ENCODE assay signal across 35 mouse cellular contexts in the genomic region with DNA sequence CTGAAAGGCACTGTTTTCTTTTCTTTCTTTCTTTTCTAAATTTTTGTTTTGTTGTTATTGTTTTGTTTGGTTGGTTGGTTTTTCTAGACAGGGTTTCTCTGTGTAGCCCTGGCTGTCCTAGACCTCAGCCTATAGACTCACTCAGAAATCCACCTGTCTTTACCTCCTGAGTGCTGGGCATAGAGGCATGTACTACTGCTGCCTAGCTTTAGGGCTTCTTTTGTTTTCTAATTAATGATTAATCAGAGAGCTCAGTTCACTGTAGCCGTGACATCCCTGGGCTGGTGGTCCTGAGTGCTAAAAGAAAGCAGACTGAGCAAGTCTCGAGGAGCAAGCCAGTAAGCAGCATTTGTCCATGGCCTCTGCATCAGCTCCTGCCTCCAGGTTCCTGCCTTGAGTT. TPM values are rescaled to one million over a fixed set of nuclear protein-coding genes. Genes with fewer than 3 reads are reported as not detected.
"Had no signal": no experiment of that assay in that cellular context is flagged by ENCODE, and none has a peak within 500 bp of the region (broad histone marks: within the 10 kb centered on the region; RNA-seq: fewer than 3 reads in every experiment).

No protein-coding gene starts in this region.

- H3K4me2 ChIP-seq: embryonic facial prominence, embryonic 12.5 days; embryonic facial prominence, embryonic 13.5 days; embryonic facial prominence, embryonic 15.5 days; forebrain, embryonic 12.5 days; forebrain, embryonic 13.5 days; forebrain, embryonic 15.5 days had no signal

- H3K4me1 ChIP-seq: embryonic facial prominence, embryonic 15.5 days; forebrain, embryonic 10.5 days; forebrain, embryonic 12.5 days; forebrain, embryonic 13.5 days; forebrain, embryonic 15.5 days had no signal

- ATAC-seq: forebrain, embryonic 13.5 days; forebrain, embryonic 14.5 days; forebrain, embryonic 15.5 days; forebrain, embryonic 16.5 days; forebrain, postnatal 0 days had no signal

- H3K4me3 ChIP-seq: embryonic facial prominence, embryonic 10.5 days; embryonic facial prominence, embryonic 12.5 days; embryonic facial prominence, embryonic 13.5 days; embryonic facial prominence, embryonic 15.5 days; erythroblast, embryonic 14.5 days; forebrain, embryonic 10.5 days; forebrain, embryonic 12.5 days; forebrain, embryonic 13.5 days; forebrain, embryonic 15.5 days; gastrocnemius, adult 2 months had no signal

- H3K9me3 ChIP-seq: embryonic facial prominence, embryonic 10.5 days; embryonic facial prominence, embryonic 12.5 days; embryonic facial prominence, embryonic 13.5 days; embryonic facial prominence, embryonic 15.5 days; forebrain, embryonic 10.5 days; forebrain, embryonic 12.5 days; forebrain, embryonic 13.5 days; forebrain, embryonic 15.5 days had no signal

- DNase-seq: cerebellum, adult 18-20 months; cerebellum, adult 2 months; cerebellum, adult 8-10 months; cerebellum, adult 9-10 months; cerebellum, adult 9-11 months; cerebellum, postnatal 10 days; cerebellum, postnatal 14 days; cerebellum, postnatal 25 days; cerebellum, postnatal 36 days; embryo, embryonic 11 days; forebrain, postnatal 0 days; gastrocnemius, adult 2 months; gastrocnemius, postnatal 10 days; gastrocnemius, postnatal 14 days; gastrocnemius, postnatal 25 days; gastrocnemius, postnatal 36 days; heart, adult 18-20 months had no signal

- H3K27me3 ChIP-seq: embryonic facial prominence, embryonic 15.5 days; forebrain, embryonic 12.5 days; forebrain, embryonic 13.5 days; forebrain, embryonic 15.5 days had no signal

- H3K27ac ChIP-seq: embryonic facial prominence, embryonic 10.5 days; embryonic facial prominence, embryonic 12.5 days; embryonic facial prominence, embryonic 13.5 days; embryonic facial prominence, embryonic 15.5 days; forebrain, embryonic 10.5 days; forebrain, embryonic 12.5 days; forebrain, embryonic 13.5 days; forebrain, embryonic 15.5 days; gastrocnemius, adult 2 months had no signal

- H3K36me3 ChIP-seq: embryonic facial prominence, embryonic 10.5 days; embryonic facial prominence, embryonic 12.5 days; embryonic facial prominence, embryonic 13.5 days; embryonic facial prominence, embryonic 15.5 days; forebrain, embryonic 10.5 days; forebrain, embryonic 12.5 days; forebrain, embryonic 15.5 days had no signal

- H3K9ac ChIP-seq: embryonic facial prominence, embryonic 12.5 days; embryonic facial prominence, embryonic 13.5 days; embryonic facial prominence, embryonic 15.5 days; forebrain, embryonic 12.5 days; forebrain, embryonic 13.5 days; forebrain, embryonic 15.5 days; forebrain, postnatal 0 days had no signal

RNA-seq across cellular contexts. Expression of gene Slc26a4, which starts 20.0 kb away (rescaled TPM):
- total RNA-seq: common myeloid progenitor, adult 5-6 weeks; gastrocnemius, adult 18-20 months; gastrocnemius, adult 2 months; gastrocnemius, adult 8-10 months; gastrocnemius, postnatal 14 days; gastrocnemius, postnatal 25 days; gastrocnemius, postnatal 36 days; granulocyte monocyte progenitor cell, adult 5-6 weeks; heart, adult 18-20 months had no signal
- polyA plus RNA-seq: cerebellum, adult 2 months; embryonic facial prominence, embryonic 11.5 days; embryonic facial prominence, embryonic 13.5 days; erythroblast, embryonic 14.5 days; forebrain, embryonic 10.5 days; forebrain, embryonic 11.5 days; forebrain, embryonic 12.5 days; forebrain, embryonic 13.5 days; forebrain, embryonic 15.5 days; forebrain, embryonic 16.5 days; gonadal fat pad, adult 2 months had no signal
